Mouse (Mus musculus) cortical plate, adult 2 months (tissue): ENCODE measurements around the gene Dmap1.

Experiments used
- CTCF ChIP-seq: fragments of 200-500 bp; IDR thresholded peaks from 2 replicates; pipeline ENCODE4 v1.5.1; 2011; ENCODE audit warnings: mild to moderate bottlenecking, control low read depth, low read length; ENCODE audit not compliant: insufficient read depth; ENCODE audit errors: extremely low read depth
- POLR2A ChIP-seq: fragments of 200-500 bp; IDR thresholded peaks from 2 replicates; pipeline ENCODE4 v1.6.1; 2011; ENCODE audit warnings: mild to moderate bottlenecking, low read length, control low read depth; ENCODE audit not compliant: insufficient read depth; ENCODE audit errors: extremely low read depth

- TF ChIP-seq POLR2A: no peak
- no peak for TF ChIP-seq CTCF
Observed at GRCm38 (mm10) chr4:117654703-117655499, 27.2 kb downstream of the Dmap1 start.
